Mouse (Mus musculus): Measurements from ENCODE around the gene Celsr3. TPM values are rescaled to one million over a fixed set of nuclear protein-coding genes. Genes with fewer than 3 reads are reported as not detected.

Gene Celsr3
- polyA plus RNA-seq, 1 experiment from 2014 or later = 0.13 TPM

GRCm38 (mm10) chr9:108855335-108855734, 29.2 kb downstream of the Celsr3 start:
- H3K4me1 ChIP-seq (ENCODE audit: control insufficient read depth, insufficient read depth, low read length) = peaks cover 33% of the 10 kb centered on the region
- H3K36me3 ChIP-seq (ENCODE audit: control insufficient read depth, insufficient read depth) = no peaks in the 10 kb centered on the region
- H3K9ac ChIP-seq (ENCODE audit: low read length) = no peak overlapping the region; the same call in 1 of the 2 replicates
- H3K4me2 ChIP-seq (ENCODE audit: low read depth, low read length) = peak overlapping the region; percentile 98
- no peaks in the 10 kb centered on the region for H3K9me3 ChIP-seq (replicated peaks; ENCODE audit: control insufficient read depth, low read length)
- H3K27me3 ChIP-seq (ENCODE audit: control insufficient read depth, insufficient read depth, low read length) = no peaks in the 10 kb centered on the region; the same call in 1 of the 2 replicates
- no peak overlapping the region for H3K27ac ChIP-seq (ENCODE audit: low read length)
- ATAC-seq (replicated peaks; ENCODE audit: extremely low read depth, insufficient read depth, low FRiP score) = no peak
- no peak overlapping the region for H3K4me3 ChIP-seq (ENCODE audit: low read length)
- 51% methylated on average over 5 of the region's 5 CpGs for WGBS

- Histone ChIP-seq H3K9me3 (replicated peaks; ENCODE audit: control insufficient read depth, low read length) (no peaks in the 10 kb centered on the region), H3K4me2 (ENCODE audit: low read depth, low read length) (0 out of 2 replicates have a peak overlapping the region, but pooled peaks have one; percentile 15), H3K9ac (ENCODE audit: low read length) (no peak overlapping the region), H3K27ac (ENCODE audit: low read length) (no peak overlapping the region), H3K4me1 (ENCODE audit: control insufficient read depth, insufficient read depth, low read length) (peaks cover 21% of the 10 kb centered on the region), H3K4me3 (ENCODE audit: low read length) (no peak overlapping the region), H3K27me3 (ENCODE audit: control insufficient read depth, insufficient read depth, low read length) (no peaks in the 10 kb centered on the region; the same call in 1 of the 2 replicates), H3K36me3 (ENCODE audit: control insufficient read depth, insufficient read depth) (0 out of 2 replicates have a peak, but pooled peaks cover 3% of the 10 kb centered on the region)
- no peak for ATAC-seq (replicated peaks; ENCODE audit: extremely low read depth, insufficient read depth, low FRiP score)
- 58% methylated on average over 8 of the region's 8 CpGs for WGBS
Measured at GRCm38 (mm10) chr9:108858792-108859527, 32.8 kb downstream of the Celsr3 start.

Small RNAs within 50 kb of the gene (microRNA-seq; reads per million reads assigned to microRNA genes)
- gene Gm23156 = not detected

Other genes with a start within 250 kb of the Celsr3 start
- gene Wdr6, start 247.6 kb upstream of the Celsr3 start, polyA plus RNA-seq (2015; fragmentation: Nextera tagmentation; extraction: Ambion mirVana) = 48.3 and 61.0 TPM in 2 replicates
- gene P4htm, start 228.7 kb upstream of the Celsr3 start, polyA plus RNA-seq (2015; fragmentation: Nextera tagmentation; extraction: Ambion mirVana) = 20.1 and 22.0 TPM in 2 replicates
- gene Arih2, start 176.9 kb upstream of the Celsr3 start, polyA plus RNA-seq (2015; fragmentation: Nextera tagmentation; extraction: Ambion mirVana) = 45.6 and 46.9 TPM in 2 replicates
- gene Slc25a20, start 164.2 kb upstream of the Celsr3 start, polyA plus RNA-seq (2015; fragmentation: Nextera tagmentation; extraction: Ambion mirVana) = 88.0 and 91.4 TPM in 2 replicates
- gene Prkar2a, start 137.0 kb upstream of the Celsr3 start, polyA plus RNA-seq (2015; fragmentation: Nextera tagmentation; extraction: Ambion mirVana) = 21.3 and 25.5 TPM in 2 replicates
- gene Ip6k2, start 42.5 kb upstream of the Celsr3 start, polyA plus RNA-seq (2015; fragmentation: Nextera tagmentation; extraction: Ambion mirVana) = 27.2 and 31.0 TPM in 2 replicates
- 10.0 and 14.5 TPM in 2 replicates for gene Nckipsd, start 18.0 kb upstream of the Celsr3 start, polyA plus RNA-seq (2015; fragmentation: Nextera tagmentation; extraction: Ambion mirVana)
- 7.6 and 7.8 TPM in 2 replicates for gene Slc26a6, start 27.0 kb downstream of the Celsr3 start, polyA plus RNA-seq (2015; fragmentation: Nextera tagmentation; extraction: Ambion mirVana)
- not detected in 2 replicates for gene Tmem89, start 88.3 kb downstream of the Celsr3 start, polyA plus RNA-seq (2015; fragmentation: Nextera tagmentation; extraction: Ambion mirVana)
- 1,117 and 1,144 TPM in 2 replicates for gene Uqcrc1, start 110.3 kb downstream of the Celsr3 start, polyA plus RNA-seq (2015; fragmentation: Nextera tagmentation; extraction: Ambion mirVana)
- 1.3 and 1.5 TPM in 2 replicates for gene Col7a1, start 127.3 kb downstream of the Celsr3 start, polyA plus RNA-seq (2015; fragmentation: Nextera tagmentation; extraction: Ambion mirVana)
- gene Ucn2, start 159.7 kb downstream of the Celsr3 start, polyA plus RNA-seq (2015; fragmentation: Nextera tagmentation; extraction: Ambion mirVana) = not detected in 2 replicates
- gene Pfkfb4, start 165.5 kb downstream of the Celsr3 start, polyA plus RNA-seq (2015; fragmentation: Nextera tagmentation; extraction: Ambion mirVana) = 3.1 and 4.8 TPM in 2 replicates
- 75.4 and 84.5 TPM in 2 replicates for gene Shisa5, start 212.2 kb downstream of the Celsr3 start, polyA plus RNA-seq (2015; fragmentation: Nextera tagmentation; extraction: Ambion mirVana)
- 12.5 and 14.5 TPM in 2 replicates for gene Trex1, start 233.4 kb downstream of the Celsr3 start, polyA plus RNA-seq (2015; fragmentation: Nextera tagmentation; extraction: Ambion mirVana)
- 15.6 and 17.3 TPM in 2 replicates for gene Atrip, start 247.8 kb downstream of the Celsr3 start, polyA plus RNA-seq (2015; fragmentation: Nextera tagmentation; extraction: Ambion mirVana)